Mouse (Mus musculus) ovary, adult 18-20 months (tissue): Measurements from ENCODE around the gene Ccdc65.
A peak's percentile ranks its signal among the peaks of the same experiment; 100 is the strongest.

Experiments
- DNase-seq: peaks from one replicate; pipeline ENCODE4 v3.0.0; 2022; ENCODE audit warnings: low spot score, mixed read lengths

Ccdc65 gene

GRCm38 (mm10) chr15:98692171-98692715 is 15.8 kb upstream of the Ccdc65 start:
- no peak for DNase-seq

- DNase-seq, result no peak
Measured at GRCm38 (mm10) chr15:98695726-98696125, 12.3 kb upstream of the Ccdc65 start.

GRCm38 (mm10) chr15:98696216-98696615 is 11.8 kb upstream of the Ccdc65 start:
- no peak for DNase-seq

- DNase-seq, result peak; percentile 60
Measured at GRCm38 (mm10) chr15:98699190-98700105, 8.6 kb upstream of the Ccdc65 start.

GRCm38 (mm10) chr15:98704312-98704711 is 3.7 kb upstream of the Ccdc65 start:
- no peak for DNase-seq

GRCm38 (mm10) chr15:98710442-98710841 is 2.4 kb downstream of the Ccdc65 start:
- peak; percentile 28 for DNase-seq

GRCm38 (mm10) chr15:98714230-98714652 is 6.2 kb downstream of the Ccdc65 start:
- no peak for DNase-seq

- DNase-seq, result no peak
Measured at GRCm38 (mm10) chr15:98717301-98717700, 9.3 kb downstream of the Ccdc65 start.

- DNase-seq, result no peak
Measured at GRCm38 (mm10) chr15:98722191-98722590, 14.2 kb downstream of the Ccdc65 start.

GRCm38 (mm10) chr15:98722854-98723253 is 14.8 kb downstream of the Ccdc65 start:
- DNase-seq, result no peak

GRCm38 (mm10) chr15:98724441-98724840 is 16.4 kb downstream of the Ccdc65 start:
- no peak for DNase-seq

GRCm38 (mm10) chr15:98726079-98726478 is 18.1 kb downstream of the Ccdc65 start:
- DNase-seq, result no peak

GRCm38 (mm10) chr15:98726746-98727145 is 18.7 kb downstream of the Ccdc65 start:
- DNase-seq, result no peak

- DNase-seq, result peak; percentile 63
Measured at GRCm38 (mm10) chr15:98727443-98728321, 19.7 kb downstream of the Ccdc65 start, which contains the start of gene Fkbp11. Fkbp11 (minus strand) TSS chr15:98728198.

- no peak for DNase-seq
Measured at GRCm38 (mm10) chr15:98728366-98728765, 20.4 kb downstream of the Ccdc65 start.

- no peak for DNase-seq
Measured at GRCm38 (mm10) chr15:98729791-98730545, 22.0 kb downstream of the Ccdc65 start.

- no peak for DNase-seq
Measured at GRCm38 (mm10) chr15:98730790-98731189, 22.8 kb downstream of the Ccdc65 start.

- no peak for DNase-seq
Measured at GRCm38 (mm10) chr15:98732006-98732531, 24.1 kb downstream of the Ccdc65 start.

GRCm38 (mm10) chr15:98733370-98733769 is 25.4 kb downstream of the Ccdc65 start:
- no peak for DNase-seq

GRCm38 (mm10) chr15:98733976-98734566 is 26.1 kb downstream of the Ccdc65 start:
- DNase-seq, result no peak

- no peak for DNase-seq
Measured at GRCm38 (mm10) chr15:98736521-98736920, 28.5 kb downstream of the Ccdc65 start.
